Mouse (Mus musculus): ENCODE data around the gene Lin54. TPM values are rescaled to one million over a fixed set of nuclear protein-coding genes. Genes with fewer than 3 reads are reported as not detected.

The Lin54 gene
- polyA plus RNA-seq, 1 experiment from 2014 or later: 9.3 TPM

Small RNAs within 50 kb of the gene (microRNA-seq; reads per million reads assigned to microRNA genes)
- gene Gm23222: not detected

Other genes with a start within 250 kb of the Lin54 start
- gene Sec31a, start 84.4 kb downstream of the Lin54 start, polyA plus RNA-seq (2015; fragmentation: Nextera tagmentation; extraction: Ambion mirVana): 49.7 and 60.4 TPM in 2 replicates
- 96.0 and 110 TPM in 2 replicates for gene Cops4, start 17.7 kb upstream of the Lin54 start, polyA plus RNA-seq (2015; fragmentation: Nextera tagmentation; extraction: Ambion mirVana)
- gene Plac8, start 71.6 kb upstream of the Lin54 start, polyA plus RNA-seq (2015; fragmentation: Nextera tagmentation; extraction: Ambion mirVana): 56.3 and 58.7 TPM in 2 replicates
- 28.9 and 30.2 TPM in 2 replicates for gene Coq2, start 174.5 kb upstream of the Lin54 start, polyA plus RNA-seq (2015; fragmentation: Nextera tagmentation; extraction: Ambion mirVana)
- gene Hpse, start 219.1 kb upstream of the Lin54 start, polyA plus RNA-seq (2015; fragmentation: Nextera tagmentation; extraction: Ambion mirVana): 1.9 and 2.0 TPM in 2 replicates

Data from liver, embryonic 13.5 days (tissue).